Mouse (Mus musculus) lung, postnatal 0 days (tissue): ENCODE data around the gene Plekha4. TPM values are rescaled to one million over a fixed set of nuclear protein-coding genes. Genes with fewer than 3 reads are reported as not detected.

Source experiments
- ATAC-seq: fragments of 200-750 bp; cut with Nextera tagmentation; 2 replicates; pipeline ENCODE4 v1.8.0; 2017; ENCODE audit warnings: moderate library complexity
- DNase-seq: peaks from one replicate; pipeline ENCODE4 v3.0.0-alpha.2; 2016; ENCODE audit warnings: low spot score
- H3K27ac ChIP-seq: fragments of 300-500 bp; sonication (generic); 2 replicates; pipeline ENCODE4 v1.5.1; 2014; ENCODE audit warnings: antibody characterized with exemption, mild to moderate bottlenecking, low read length, mixed read lengths
- H3K27me3 ChIP-seq: fragments of 300-500 bp; sonication (generic); replicated peaks from 2 replicates; pipeline ENCODE4 v1.6.1; 2014; ENCODE audit warnings: low read length, mixed read lengths; ENCODE audit not compliant: insufficient read depth
- H3K36me3 ChIP-seq: fragments of 300-500 bp; sonication (generic); 2 replicates; pipeline ENCODE4 v1.6.1; 2014; ENCODE audit warnings: low read length, mixed read lengths; ENCODE audit not compliant: insufficient read depth
- H3K4me1 ChIP-seq: fragments of 300-500 bp; sonication (generic); 2 replicates; pipeline ENCODE4 v1.6.1; 2014; ENCODE audit warnings: antibody characterized with exemption, low read depth, low read length, mixed read lengths; ENCODE audit not compliant: insufficient read depth
- H3K4me2 ChIP-seq: fragments of 300-500 bp; sonication (generic); replicated peaks from 2 replicates; pipeline ENCODE4 v1.6.1; 2014; ENCODE audit warnings: low read depth, mild to moderate bottlenecking, low read length, moderate library complexity, mixed read lengths
- H3K4me3 ChIP-seq: fragments of 300-500 bp; sonication (generic); 2 replicates; pipeline ENCODE4 v1.5.1; 2014; ENCODE audit warnings: low read depth, low read length
- H3K9ac ChIP-seq: fragments of 300-500 bp; sonication (generic); replicated peaks from 2 replicates; pipeline ENCODE4 v1.6.1; 2014; ENCODE audit warnings: low read depth, mild to moderate bottlenecking
- H3K9me3 ChIP-seq: fragments of 300-500 bp; sonication (generic); 2 replicates; pipeline ENCODE4 v1.6.1; 2016; ENCODE audit warnings: low read length, mixed read lengths
- CTCF ChIP-seq: IDR thresholded peaks from 2 replicates; pipeline ENCODE4 v1.5.1; 2016; ENCODE audit warnings: antibody characterized with exemption, mild to moderate bottlenecking
- EP300 ChIP-seq: IDR thresholded peaks from 2 replicates; pipeline ENCODE4 v1.6.1; 2016; ENCODE audit warnings: antibody characterized with exemption, mild to moderate bottlenecking, control low read depth
- WGBS: fragments of 180-500 bp; shearing (Covaris S2); extraction: QIAGEN DNeasy Blood & Tissue Kit; methylation state at CpG from one replicate; pipeline ENCODE4 v1.1.7; 2014; 5-methylcytosine and 5-hydroxymethylcytosine counted together
- polyA plus RNA-seq: library from polyadenylated mRNA; unstranded; fragments of >200 nt; fragmentation: Nextera tagmentation; extraction: Ambion mirVana; gene quantifications from 2 replicates; pipeline ENCODE4 v1.2.1, GENCODE M21; 2015

The Plekha4 gene
- polyA plus RNA-seq, 1 experiment from 2014 or later, result 2.1 TPM

GRCm38 (mm10) chr7:45489578-45489977 is 36.6 kb upstream of the Plekha4 start:
- no peaks in the 10 kb centered on the region for H3K9me3 ChIP-seq
- DNase-seq (no peak), ATAC-seq (no peak)
- H3K36me3 ChIP-seq, result peaks cover 7% of the 10 kb centered on the region; the same call in 1 of the 2 replicates
- H3K27ac ChIP-seq, result no peak overlapping the region
- WGBS, result 74% methylated on average over 7 of the region's 7 CpGs
- no peak overlapping the region for H3K4me2 ChIP-seq
- no peak for TF ChIP-seq EP300
- no peaks in the 10 kb centered on the region for H3K27me3 ChIP-seq
- H3K4me1 ChIP-seq, result peaks cover 3% of the 10 kb centered on the region; the same call in 1 of the 2 replicates
- no peak overlapping the region for H3K9ac ChIP-seq
- H3K4me3 ChIP-seq, result no peak overlapping the region

DNA sequence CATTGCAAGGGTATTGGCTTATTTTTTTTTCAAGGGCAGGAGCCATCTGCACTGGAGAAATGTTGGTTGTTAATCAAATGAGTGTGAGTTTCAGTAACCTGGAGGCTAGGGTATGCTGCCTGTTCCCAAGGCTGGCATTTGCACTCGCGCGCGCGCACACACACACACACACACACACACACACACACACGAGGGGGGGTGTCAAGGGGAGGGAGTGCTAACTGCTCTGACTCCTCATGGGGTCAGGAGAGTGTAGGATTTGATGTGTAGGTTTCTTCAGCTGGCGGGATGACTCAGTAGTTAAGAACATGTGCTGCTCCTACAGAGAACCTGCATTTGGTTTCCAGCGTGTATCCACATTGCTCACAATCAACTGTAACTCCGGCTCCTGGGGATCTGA is 35.3 kb upstream of the Plekha4 start:
- DNase-seq (peak; percentile 45), ATAC-seq (peak; percentile 29)
- Histone ChIP-seq H3K27me3 (no peaks in the 10 kb centered on the region), H3K9me3 (no peaks in the 10 kb centered on the region), H3K27ac (no peak overlapping the region), H3K36me3 (peaks cover 15% of the 10 kb centered on the region), H3K4me3 (no peak overlapping the region), H3K4me1 (peaks cover 3% of the 10 kb centered on the region; the same call in 1 of the 2 replicates), H3K4me2 (0 out of 2 replicates have a peak overlapping the region, but pooled peaks have one; percentile 22), H3K9ac (no peak overlapping the region)
- TF ChIP-seq EP300, result no peak
- TF ChIP-seq CTCF, result no peak
- 40% methylated on average over 9 of the region's 9 CpGs for WGBS

- Histone ChIP-seq H3K9ac (no peak overlapping the region), H3K27me3 (no peaks in the 10 kb centered on the region), H3K4me1 (peaks cover 3% of the 10 kb centered on the region; the same call in 1 of the 2 replicates), H3K4me2 (0 out of 2 replicates have a peak overlapping the region, but pooled peaks have one; percentile 22), H3K36me3 (peaks cover 15% of the 10 kb centered on the region), H3K4me3 (no peak overlapping the region), H3K9me3 (no peaks in the 10 kb centered on the region), H3K27ac (no peak overlapping the region)
- TF ChIP-seq CTCF (no peak), EP300 (no peak)
- 19% methylated on average over 3 of the region's 3 CpGs for WGBS
- ATAC-seq (peak; percentile 46), DNase-seq (peak; percentile 31)
Measured at GRCm38 (mm10) chr7:45491264-45491663, 34.9 kb upstream of the Plekha4 start.

- no peak overlapping the region for H3K27ac ChIP-seq
- WGBS, result 89% methylated on average over 8 of the region's 8 CpGs
- peaks cover 3% of the 10 kb centered on the region; the same call in 1 of the 2 replicates for H3K4me1 ChIP-seq
- no peaks in the 10 kb centered on the region for H3K27me3 ChIP-seq
- H3K9me3 ChIP-seq, result no peaks in the 10 kb centered on the region
- H3K36me3 ChIP-seq, result peaks cover 15% of the 10 kb centered on the region
- TF ChIP-seq CTCF, result no peak
- no peak for TF ChIP-seq EP300
- no peak overlapping the region for H3K4me3 ChIP-seq
- ATAC-seq, result no peak
- no peak overlapping the region for H3K4me2 ChIP-seq
- DNase-seq, result no peak
- no peak overlapping the region for H3K9ac ChIP-seq
Measured at GRCm38 (mm10) chr7:45492225-45492844, 33.8 kb upstream of the Plekha4 start.

DNA sequence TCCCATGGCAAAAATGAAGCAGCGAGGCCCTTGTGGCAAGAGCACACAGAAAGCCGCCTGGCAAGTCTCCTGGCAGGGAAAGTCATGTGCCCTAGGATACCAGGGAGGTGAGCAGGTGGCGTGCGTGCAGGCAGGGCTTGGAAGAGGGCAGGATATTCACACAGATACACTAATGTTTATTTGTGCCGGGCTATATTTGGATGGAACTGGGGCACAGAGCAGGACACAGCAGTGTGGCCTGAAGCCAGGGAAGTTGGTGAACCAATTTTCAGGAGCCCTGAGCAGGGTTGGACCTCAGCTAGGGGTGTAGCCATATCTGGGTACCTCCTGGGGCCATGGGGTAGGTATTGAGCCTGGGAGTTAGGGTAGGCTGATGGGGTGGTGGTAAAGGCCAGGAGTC is 33.2 kb upstream of the Plekha4 start:
- Histone ChIP-seq H3K9me3 (no peaks in the 10 kb centered on the region), H3K27me3 (no peaks in the 10 kb centered on the region), H3K27ac (no peak overlapping the region), H3K4me3 (no peak overlapping the region), H3K9ac (no peak overlapping the region), H3K4me2 (no peak overlapping the region), H3K36me3 (peaks cover 15% of the 10 kb centered on the region), H3K4me1 (peaks cover 3% of the 10 kb centered on the region; the same call in 1 of the 2 replicates)
- ATAC-seq, result no peak
- TF ChIP-seq CTCF (no peak), EP300 (no peak)
- no peak for DNase-seq
- WGBS, result 78% methylated on average over 5 of the region's 5 CpGs

DNA sequence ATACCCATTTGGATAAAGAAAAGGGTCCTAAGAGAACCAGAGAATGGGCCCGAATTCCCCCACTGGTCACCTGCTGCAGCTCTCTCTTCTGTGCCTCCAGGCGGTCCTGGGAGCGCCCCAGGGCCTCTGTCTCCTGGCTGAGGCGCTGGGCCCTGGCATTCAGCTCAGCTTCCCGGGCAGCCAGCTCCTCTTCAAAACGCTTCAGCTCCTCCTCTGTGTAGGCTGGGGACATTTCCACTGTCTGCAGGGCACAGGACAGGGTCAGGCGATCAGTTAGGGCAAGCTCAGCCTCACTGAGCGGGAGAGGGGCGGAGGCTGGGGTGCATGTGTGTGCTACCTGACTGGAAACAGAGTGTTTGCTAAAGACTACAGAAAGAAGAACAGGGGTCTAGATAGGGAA is 31.6 kb upstream of the Plekha4 start:
- Histone ChIP-seq H3K36me3 (peaks cover 15% of the 10 kb centered on the region), H3K27ac (no peak overlapping the region), H3K4me2 (no peak overlapping the region), H3K9ac (no peak overlapping the region), H3K27me3 (no peaks in the 10 kb centered on the region), H3K4me1 (no peaks in the 10 kb centered on the region), H3K9me3 (no peaks in the 10 kb centered on the region), H3K4me3 (no peak overlapping the region)
- WGBS, result 80% methylated on average over 9 of the region's 9 CpGs
- no peak for TF ChIP-seq CTCF
- no peak for TF ChIP-seq EP300
- ATAC-seq (no peak), DNase-seq (no peak)
